Mouse (Mus musculus) hindbrain, embryonic 16.5 days (tissue): Measurements from ENCODE around the gene Ccdc106. TPM values are rescaled to one million over a fixed set of nuclear protein-coding genes. Genes with fewer than 3 reads are reported as not detected.
"Not testable (repeated sequence)": the region's sequence is repeated elsewhere in the genome, so short reads cannot be mapped to it uniquely, and the experiment has no call there.

ENCODE experiments used
- ATAC-seq: fragments of 200-750 bp; cut with Nextera tagmentation; 2 replicates; pipeline ENCODE4 v1.8.0; 2017; ENCODE audit warnings: moderate TSS enrichment, moderate library complexity
- H3K27ac ChIP-seq: fragments of 300-500 bp; sonication (generic); 2 replicates; pipeline ENCODE4 v1.5.1; 2014; ENCODE audit warnings: low read depth, mild to moderate bottlenecking, control low read depth, low read length, moderate library complexity
- H3K27me3 ChIP-seq: fragments of 300-500 bp; sonication (generic); replicated peaks from 2 replicates; pipeline ENCODE4 v1.6.1; 2014; ENCODE audit warnings: low read length; ENCODE audit not compliant: control insufficient read depth, insufficient read depth
- H3K36me3 ChIP-seq: fragments of 300-500 bp; sonication (generic); 2 replicates; pipeline ENCODE4 v1.6.1; 2014; ENCODE audit warnings: mild to moderate bottlenecking, low read length, moderate library complexity, mixed read lengths; ENCODE audit not compliant: control insufficient read depth, insufficient read depth
- H3K4me1 ChIP-seq: fragments of 300-500 bp; sonication (generic); 2 replicates; pipeline ENCODE4 v1.6.1; 2014; ENCODE audit warnings: low read depth, low read length; ENCODE audit not compliant: control insufficient read depth, insufficient read depth
- H3K4me2 ChIP-seq: fragments of 300-500 bp; sonication (generic); 2 replicates; pipeline ENCODE4 v1.6.1; 2014; ENCODE audit warnings: mild to moderate bottlenecking, low read length, control low read depth, moderate library complexity
- H3K4me3 ChIP-seq: fragments of 300-500 bp; sonication (generic); 2 replicates; pipeline ENCODE4 v1.5.1; 2014; ENCODE audit warnings: mild to moderate bottlenecking, low read length, control low read depth, moderate library complexity
- H3K9ac ChIP-seq: fragments of 300-500 bp; sonication (generic); 2 replicates; pipeline ENCODE4 v1.6.1; 2014; ENCODE audit warnings: low read depth, mild to moderate bottlenecking, control low read depth, low read length, moderate library complexity
- H3K9me3 ChIP-seq: fragments of 300-500 bp; sonication (generic); 2 replicates; pipeline ENCODE4 v1.6.1; 2014; ENCODE audit warnings: mild to moderate bottlenecking, low read length, moderate library complexity; ENCODE audit not compliant: control insufficient read depth
- WGBS: fragments of 180-500 bp; shearing (Covaris S2); extraction: QIAGEN DNeasy Blood & Tissue Kit; methylation state at CpG from one replicate; pipeline ENCODE4 v1.1.7; 2014; 5-methylcytosine and 5-hydroxymethylcytosine counted together
- polyA plus RNA-seq: library from polyadenylated mRNA; unstranded; fragments of >200 nt; fragmentation: Nextera tagmentation; extraction: Ambion mirVana; gene quantifications from 2 replicates; pipeline ENCODE4 v1.2.1, GENCODE M21; 2015

Ccdc106 gene
- polyA plus RNA-seq, 1 experiment from 2014 or later: 74.5 TPM

DNA sequence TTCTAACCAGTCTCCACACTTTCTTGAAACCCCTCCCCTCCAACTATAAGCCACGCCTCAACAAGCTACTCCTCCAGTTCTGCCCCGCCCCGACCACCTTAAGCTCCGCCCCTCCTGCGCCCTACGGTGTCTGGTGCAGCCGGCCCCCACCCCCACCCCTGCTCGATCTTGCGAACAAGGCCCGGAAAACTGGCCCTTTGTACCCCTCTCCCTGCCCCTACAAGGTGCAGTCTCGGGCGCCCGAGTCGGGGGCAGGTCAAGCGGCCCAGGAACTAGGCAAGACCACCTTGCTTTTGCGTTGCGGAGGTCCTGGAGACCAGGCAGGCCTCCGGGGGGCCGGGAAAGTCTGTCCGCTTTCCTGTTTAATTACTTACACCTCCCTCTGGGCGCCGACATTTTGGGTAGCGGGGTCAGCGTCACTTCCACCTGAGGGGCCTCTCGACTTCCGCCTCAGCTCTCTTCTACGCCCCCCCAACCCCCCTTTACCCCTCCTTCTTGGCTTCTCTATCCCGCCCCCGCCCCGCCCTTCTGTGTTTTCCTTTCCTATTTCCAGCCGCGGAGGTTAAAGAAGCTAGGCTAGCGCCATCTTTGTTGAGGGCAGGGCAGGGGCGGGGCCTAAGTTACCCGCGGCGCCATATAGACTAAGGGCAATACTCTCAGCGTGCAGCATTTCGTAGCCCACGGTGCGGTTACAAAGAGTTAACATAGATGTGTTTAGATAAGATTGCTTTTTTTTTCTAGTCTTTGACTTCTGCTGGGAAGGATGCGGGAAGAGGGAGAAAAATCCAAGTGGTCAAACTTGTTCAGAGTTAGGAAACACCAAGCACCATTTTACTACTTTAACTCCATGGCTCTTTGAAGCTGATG lies 5.9 kb upstream of the Ccdc106 start, which contains the start of the genes Zfp524 and Fiz1:
Gene Zfp524 (plus strand): TSS at position 165 of the 867 bp plus-strand sequence.
Gene Fiz1 (minus strand): TSS at position 447 of the 867 bp plus-strand sequence.
- ATAC-seq: peak; percentile 82
- Histone ChIP-seq H3K9ac (peak within 1 kb of the TSS; percentile 66), H3K27ac (peak within 1 kb of the TSS; percentile 98), H3K36me3 (peaks cover 24% of the 10 kb centered on the region), H3K4me3 (peak within 1 kb of the TSS; percentile 51), H3K27me3 (no peaks in the 10 kb centered on the region), H3K9me3 (no peaks in the 10 kb centered on the region), H3K4me2 (peak within 1 kb of the TSS; percentile 67), H3K4me1 (peaks cover 8% of the 10 kb centered on the region)
- whole genome bisulfite sequencing: under 1% methylated on average over 35 of the region's 42 CpGs

DNA sequence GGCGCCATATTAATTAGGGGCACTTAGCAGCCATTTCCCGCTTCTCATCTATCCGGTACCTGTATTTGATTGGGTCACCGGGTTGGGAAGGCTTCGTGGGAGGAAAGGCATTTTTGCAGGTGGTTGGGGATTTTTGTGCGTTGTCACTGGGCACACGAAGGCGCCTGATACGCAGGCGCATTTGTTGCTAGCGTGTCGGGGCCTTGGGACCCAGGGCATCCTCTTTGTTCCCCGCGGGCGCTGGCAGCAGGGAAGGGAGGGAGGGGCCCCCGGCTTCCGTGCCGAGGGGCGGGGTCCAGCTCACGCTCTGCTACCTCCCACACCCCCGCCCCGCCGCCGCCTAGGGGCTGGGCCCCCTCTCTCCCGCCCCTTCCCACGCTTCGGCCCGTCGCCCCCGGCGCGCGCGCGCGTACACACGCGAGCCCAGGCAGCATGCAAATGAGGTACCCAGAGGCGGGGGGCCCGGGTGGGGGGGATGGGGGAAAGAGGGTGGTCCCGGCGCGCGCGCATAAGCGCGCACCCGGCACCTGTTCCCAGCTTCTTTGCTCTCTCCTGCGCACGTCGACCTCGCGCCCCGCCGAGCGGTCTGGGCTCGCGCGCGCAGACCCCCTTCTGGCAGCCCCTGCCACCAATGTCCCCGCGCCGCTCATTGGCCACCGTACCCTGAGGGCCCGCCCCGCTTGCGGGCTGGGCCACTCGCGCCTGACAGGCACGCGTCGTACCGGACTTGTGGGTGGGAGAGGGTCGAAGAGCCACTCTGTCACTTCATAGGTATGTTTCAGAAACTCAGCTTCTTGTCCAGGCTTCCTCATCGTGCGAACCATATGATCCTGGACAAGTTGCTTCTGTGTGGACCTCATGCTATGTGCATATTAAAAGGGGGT lies 5.0 kb upstream of the Ccdc106 start, which contains the start of gene Gm44973:
Gene Gm44973 (plus strand): TSS at position 379 of the 884 bp plus-strand sequence.
- peak; percentile 76 for ATAC-seq
- under 1% methylated on average over 67 of the region's 76 CpGs for WGBS
- H3K4me2 ChIP-seq: peak within 1 kb of the TSS; percentile 67

DNA sequence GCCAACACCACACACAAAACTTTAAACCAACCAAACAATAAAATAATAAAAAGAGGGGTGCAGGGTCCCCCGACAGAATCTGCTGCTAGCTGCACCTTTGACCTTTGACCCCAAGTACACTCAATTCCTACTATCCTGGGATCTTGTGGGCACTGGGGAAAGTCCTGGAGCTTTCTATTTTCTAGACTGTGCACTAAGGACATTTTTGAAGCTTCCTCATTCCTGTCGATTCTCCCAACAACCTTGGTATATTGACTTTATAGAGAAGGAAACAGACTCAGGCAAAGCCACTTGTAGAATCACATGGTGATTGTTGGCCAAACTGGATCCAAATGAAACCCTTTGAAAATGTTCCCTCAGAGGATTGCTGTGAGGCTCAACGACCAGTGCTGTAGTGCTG lies 4.3 kb upstream of the Ccdc106 start:
- Histone ChIP-seq H3K27ac (peak overlapping the region; percentile 98), H3K9me3 (no peaks in the 10 kb centered on the region), H3K9ac (peak overlapping the region; percentile 64), H3K4me1 (peaks cover 12% of the 10 kb centered on the region), H3K27me3 (no peaks in the 10 kb centered on the region), H3K4me2 (peak overlapping the region; percentile 63), H3K36me3 (peaks cover 13% of the 10 kb centered on the region), H3K4me3 (peak overlapping the region; percentile 51)
- 65% methylated on average over 3 of the region's 3 CpGs for WGBS
- ATAC-seq: no peak

More for the DNA sequence above, 5.0 kb upstream of the Ccdc106 start, which contains the start of gene Gm44973:
- H3K27ac ChIP-seq: peak within 1 kb of the TSS; percentile 98
- peaks cover 18% of the 10 kb centered on the region for H3K36me3 ChIP-seq
- peak within 1 kb of the TSS; percentile 66 for H3K9ac ChIP-seq
- H3K4me1 ChIP-seq: peaks cover 10% of the 10 kb centered on the region
- H3K4me3 ChIP-seq: peak within 1 kb of the TSS; percentile 51
- no peaks in the 10 kb centered on the region for H3K9me3 ChIP-seq
- H3K27me3 ChIP-seq: no peaks in the 10 kb centered on the region

DNA sequence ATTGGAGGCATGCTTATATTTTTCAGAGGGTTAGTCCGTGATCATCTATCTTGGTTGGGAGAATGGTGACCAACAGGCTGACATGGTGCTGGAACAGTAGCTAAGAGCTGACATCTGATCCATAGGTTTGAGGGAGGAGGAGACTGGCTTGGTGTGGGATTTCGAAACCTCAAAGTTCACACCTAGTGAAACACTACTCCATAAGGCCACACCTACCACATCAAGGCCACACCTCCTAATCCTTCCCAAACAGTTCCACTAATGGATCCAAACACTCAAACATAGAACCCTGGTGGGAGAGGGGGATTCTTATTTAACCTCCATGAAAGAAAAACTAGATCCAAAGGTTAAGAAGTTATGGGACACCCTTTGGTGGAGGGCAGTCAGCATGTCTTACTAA lies 3.4 kb upstream of the Ccdc106 start:
- Histone ChIP-seq H3K4me1 (peaks cover 19% of the 10 kb centered on the region), H3K9ac (no peak overlapping the region), H3K27ac (no peak overlapping the region), H3K36me3 (peaks cover 5% of the 10 kb centered on the region), H3K4me2 (no peak overlapping the region), H3K27me3 (no peaks in the 10 kb centered on the region), H3K9me3 (no peaks in the 10 kb centered on the region), H3K4me3 (no peak overlapping the region)
- ATAC-seq: no peak
- WGBS: 100% methylated on average over 2 of the region's 2 CpGs

DNA sequence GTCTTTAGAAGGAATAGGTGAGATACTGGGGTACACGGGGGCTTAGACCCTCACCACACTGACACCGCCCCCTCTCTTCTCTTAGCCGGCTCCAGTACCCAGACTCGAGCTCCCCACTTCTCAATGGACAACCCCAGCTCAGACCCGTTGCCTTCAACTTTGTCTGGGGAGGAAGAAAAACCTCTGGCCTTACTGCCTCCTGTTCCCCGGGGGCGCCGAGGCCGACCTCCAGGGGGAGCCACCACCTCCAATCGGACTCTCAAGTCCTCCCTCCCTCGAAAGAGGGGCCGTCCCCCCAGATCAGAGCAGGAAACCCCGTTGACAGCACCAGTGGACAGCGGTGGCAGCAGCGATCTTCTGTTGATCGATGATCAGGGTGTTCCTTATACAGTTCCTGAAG lies 3.0 kb upstream of the Ccdc106 start:
- H3K27ac ChIP-seq: no peak overlapping the region
- WGBS: 94% methylated on average over 16 of the region's 16 CpGs
- no peak overlapping the region for H3K4me3 ChIP-seq
- H3K36me3 ChIP-seq: peaks cover 5% of the 10 kb centered on the region
- no peaks in the 10 kb centered on the region for H3K27me3 ChIP-seq
- no peak for ATAC-seq
- H3K9me3 ChIP-seq: no peaks in the 10 kb centered on the region
- H3K4me1 ChIP-seq: peaks cover 19% of the 10 kb centered on the region
- no peak overlapping the region for H3K9ac ChIP-seq
- H3K4me2 ChIP-seq: no peak overlapping the region

DNA sequence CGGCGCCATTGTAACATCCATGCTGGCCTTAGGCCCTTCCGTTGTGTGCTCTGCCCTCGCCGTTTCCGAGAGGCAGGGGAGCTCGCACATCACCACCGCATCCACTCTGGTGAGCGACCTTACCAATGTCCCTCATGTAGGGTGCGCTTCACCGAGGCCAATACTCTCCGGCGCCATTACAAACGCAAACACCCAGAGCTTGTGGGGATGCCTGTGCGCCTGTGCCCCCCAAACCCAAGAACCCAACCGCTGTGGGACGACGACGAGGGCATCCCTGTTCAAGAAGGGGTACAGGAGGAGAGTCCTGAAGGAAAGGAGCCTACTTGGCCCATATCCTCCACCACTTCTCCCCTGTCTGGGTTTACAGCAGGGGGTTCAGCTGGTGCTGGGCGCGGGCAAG lies 2.4 kb upstream of the Ccdc106 start:
- Histone ChIP-seq H3K4me3 (no peak overlapping the region), H3K27ac (no peak overlapping the region), H3K27me3 (no peaks in the 10 kb centered on the region), H3K36me3 (0 out of 2 replicates have a peak, but pooled peaks cover 4% of the 10 kb centered on the region), H3K9me3 (no peaks in the 10 kb centered on the region), H3K9ac (no peak overlapping the region), H3K4me1 (peaks cover 19% of the 10 kb centered on the region), H3K4me2 (no peak overlapping the region)
- ATAC-seq: no peak
- 97% methylated on average over 21 of the region's 21 CpGs for WGBS

DNA sequence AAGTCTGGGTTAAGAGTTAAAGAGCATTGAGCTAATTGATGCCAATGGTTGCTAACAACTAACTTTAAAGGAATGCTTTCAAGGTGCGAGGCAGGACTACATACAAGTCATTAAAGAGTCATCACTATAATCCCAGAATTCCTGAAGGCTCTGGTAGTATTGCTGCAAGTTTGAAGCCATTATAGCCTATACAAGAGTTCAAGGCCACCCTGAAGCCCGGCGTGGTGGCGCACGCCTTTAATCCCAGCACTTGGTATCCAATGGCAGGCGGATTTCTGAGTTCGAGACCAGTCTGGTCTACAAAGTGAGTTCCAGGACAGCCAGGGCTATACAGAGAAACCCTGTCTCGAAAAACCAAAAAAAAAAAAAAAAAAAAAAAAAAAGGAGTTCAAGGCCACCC lies 777 bp upstream of the Ccdc106 start:
- WGBS: 31% methylated on average over 8 of the region's 8 CpGs
- H3K9me3 ChIP-seq, H3K27me3 ChIP-seq, H3K36me3 ChIP-seq, ATAC-seq, H3K9ac ChIP-seq: not testable (repeated sequence)
- H3K4me1 ChIP-seq: peaks cover 17% of the 10 kb centered on the region
- peak overlapping the region; percentile 84 for H3K4me2 ChIP-seq
- H3K4me3 ChIP-seq: peak overlapping the region; percentile 81
- peak overlapping the region; percentile 93 for H3K27ac ChIP-seq

DNA sequence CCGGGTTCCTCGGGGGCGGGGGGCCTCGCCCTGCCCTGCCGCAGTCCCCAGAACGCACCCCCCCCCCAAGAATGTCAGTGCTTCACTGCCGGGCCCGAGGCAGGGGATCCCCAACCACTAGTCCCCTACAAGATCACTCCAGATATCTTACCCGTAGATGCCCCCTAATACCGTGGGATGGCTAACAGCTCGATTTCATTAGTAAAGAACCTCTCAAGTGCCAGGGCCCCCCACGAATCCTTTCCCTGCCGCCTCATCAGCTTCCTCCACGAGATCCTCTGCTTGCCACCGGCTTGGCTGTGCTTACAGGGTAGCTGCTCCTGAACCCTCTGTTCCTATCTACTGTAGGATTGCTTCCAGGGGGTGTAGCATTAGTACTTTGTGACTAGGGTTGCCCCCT lies 332 bp downstream of the Ccdc106 start:
- peak overlapping the region; percentile 93 for H3K27ac ChIP-seq

More for the DNA sequence above, 332 bp downstream of the Ccdc106 start:
- H3K9me3 ChIP-seq: no peaks in the 10 kb centered on the region
- H3K4me3 ChIP-seq: peak overlapping the region; percentile 81
- 1% methylated on average over 12 of the region's 15 CpGs for whole genome bisulfite sequencing
- H3K36me3 ChIP-seq: peaks cover 9% of the 10 kb centered on the region; the same call in 1 of the 2 replicates
- H3K9ac ChIP-seq: peak overlapping the region; percentile 98
- no peaks in the 10 kb centered on the region for H3K27me3 ChIP-seq
- peaks cover 17% of the 10 kb centered on the region for H3K4me1 ChIP-seq
- ATAC-seq: peak; percentile 37
- H3K4me2 ChIP-seq: peak overlapping the region; percentile 84
